Mouse (Mus musculus) forebrain, embryonic 16.5 days (tissue): ENCODE measurements at regions not wholly inside any gene's neighbourhood (a gene's known extent, or its start where the extent isn't known, plus 50 kb on each side); places are given as distances from the start of the nearest gene placed in this dataset.
A peak's percentile ranks its signal among the peaks of the same experiment; 100 is the strongest.

Source experiments
- ATAC-seq: fragments of 200-750 bp; cut with Nextera tagmentation; 2 replicates; pipeline ENCODE4 v1.8.0; 2017; ENCODE audit warnings: mild to moderate bottlenecking, moderate library complexity
- H3K27ac ChIP-seq: fragments of 300-500 bp; sonication (generic); 2 replicates; pipeline ENCODE4 v1.5.1; 2014; ENCODE audit warnings: low read length, control low read depth
- H3K27me3 ChIP-seq: fragments of 300-500 bp; sonication (generic); replicated peaks from 2 replicates; pipeline ENCODE4 v1.6.1; 2014; ENCODE audit warnings: low read length; ENCODE audit not compliant: control insufficient read depth, insufficient read depth
- H3K36me3 ChIP-seq: fragments of 300-500 bp; sonication (generic); 2 replicates; pipeline ENCODE4 v1.6.1; 2014; ENCODE audit not compliant: control insufficient read depth, insufficient read depth
- H3K4me1 ChIP-seq: fragments of 300-500 bp; sonication (generic); replicated peaks from 2 replicates; pipeline ENCODE4 v1.6.1; 2014; ENCODE audit warnings: low read length; ENCODE audit not compliant: control insufficient read depth, insufficient read depth
- H3K4me2 ChIP-seq: fragments of 300-500 bp; sonication (generic); 2 replicates; pipeline ENCODE4 v1.6.1; 2014; ENCODE audit warnings: mild to moderate bottlenecking, low read length, control low read depth
- H3K4me3 ChIP-seq: fragments of 300-500 bp; sonication (generic); replicated peaks from 2 replicates; pipeline ENCODE4 v1.5.1; 2014; ENCODE audit warnings: mild to moderate bottlenecking, low read length, control low read depth
- H3K9ac ChIP-seq: fragments of 300-500 bp; sonication (generic); replicated peaks from 2 replicates; pipeline ENCODE4 v1.6.1; 2014; ENCODE audit warnings: low read depth, low read length, control low read depth
- H3K9me3 ChIP-seq: fragments of 300-500 bp; sonication (generic); 2 replicates; pipeline ENCODE4 v1.6.1; 2016; ENCODE audit warnings: low read length; ENCODE audit not compliant: control insufficient read depth
- WGBS: fragments of 180-500 bp; shearing (Covaris S2); extraction: QIAGEN DNeasy Blood & Tissue Kit; methylation state at CpG from one replicate; pipeline ENCODE4 v1.1.7; 2014; 5-methylcytosine and 5-hydroxymethylcytosine counted together

DNA sequence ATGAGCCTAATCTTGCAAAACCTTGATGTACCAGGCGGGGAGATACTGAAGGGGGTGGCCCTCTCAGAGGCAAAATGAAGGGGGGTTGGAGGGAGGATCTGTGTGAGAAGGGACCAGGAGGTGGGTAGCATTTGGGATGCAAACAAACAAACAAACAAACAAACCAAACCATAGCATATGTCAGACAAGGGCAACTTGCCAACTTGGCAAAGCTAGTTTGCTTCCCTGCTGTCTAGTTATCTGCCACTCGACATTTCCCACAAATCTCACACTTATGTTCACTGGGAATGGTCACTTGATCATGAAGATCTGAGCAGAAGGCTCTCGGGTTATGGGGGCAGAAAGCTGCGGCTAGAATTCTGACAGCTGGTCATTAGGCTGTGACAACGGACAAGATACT is 65.9 kb upstream of the Bod1l start:
- peaks cover 3% of the 10 kb centered on the region; the same call in 1 of the 2 replicates for H3K4me1 ChIP-seq
- H3K27ac ChIP-seq = no peak overlapping the region
- WGBS = 62% methylated on average over 5 of the region's 5 CpGs
- H3K27me3 ChIP-seq = no peaks in the 10 kb centered on the region
- H3K4me2 ChIP-seq = no peak overlapping the region
- H3K9me3 ChIP-seq = no peaks in the 10 kb centered on the region
- H3K4me3 ChIP-seq = no peak overlapping the region
- H3K36me3 ChIP-seq = no peaks in the 10 kb centered on the region
- peak; percentile 62 for ATAC-seq
- H3K9ac ChIP-seq = no peak overlapping the region

DNA sequence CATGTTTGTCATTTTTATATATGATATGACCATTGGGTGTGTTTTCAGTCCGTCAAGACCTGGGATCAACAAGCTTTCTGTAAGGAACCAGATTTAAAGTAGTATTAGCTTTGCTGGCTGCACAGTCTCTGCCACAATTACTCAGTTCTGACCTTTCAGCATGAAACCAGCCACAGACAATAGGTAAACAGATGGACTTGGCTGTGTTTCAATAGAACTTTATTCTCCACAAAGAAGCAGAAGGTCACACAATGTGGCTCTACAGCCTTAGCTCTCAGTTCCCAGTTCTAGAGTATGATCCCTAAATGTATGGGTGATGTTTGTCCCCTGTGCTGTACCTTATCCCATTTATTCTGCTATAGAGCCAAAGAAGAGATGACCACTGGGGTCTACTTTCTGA is 63.6 kb upstream of the Bod1l start:
- Histone ChIP-seq H3K4me3 (no peak overlapping the region), H3K36me3 (no peaks in the 10 kb centered on the region), H3K27ac (no peak overlapping the region), H3K9ac (no peak overlapping the region), H3K27me3 (no peaks in the 10 kb centered on the region), H3K4me1 (peaks cover 3% of the 10 kb centered on the region; the same call in 1 of the 2 replicates), H3K4me2 (no peak overlapping the region), H3K9me3 (no peaks in the 10 kb centered on the region)
- 75% methylated on average over 1 of the region's 1 CpGs for WGBS
- ATAC-seq = no peak

DNA sequence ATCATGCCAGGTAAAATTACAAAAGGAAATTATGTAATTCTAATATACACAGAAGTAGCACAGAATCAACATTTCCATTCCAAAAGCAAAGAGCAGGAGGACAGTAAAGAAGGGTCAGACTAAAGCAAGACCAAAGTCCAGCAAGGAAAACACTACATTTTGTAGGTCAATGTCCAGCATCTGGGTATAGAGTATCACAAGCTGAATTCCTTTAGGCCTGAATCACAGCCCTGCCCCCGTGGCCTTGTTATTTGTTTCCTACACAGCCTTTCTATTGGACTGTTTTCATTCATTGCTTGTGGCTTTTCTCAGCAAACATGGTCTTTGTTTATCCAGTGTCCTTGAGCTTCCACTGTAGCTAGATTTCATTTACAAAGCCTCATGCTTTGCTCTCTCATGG is 60.4 kb upstream of the Bod1l start:
- no peak overlapping the region for H3K4me3 ChIP-seq
- H3K27ac ChIP-seq = no peak overlapping the region
- no peaks in the 10 kb centered on the region for H3K36me3 ChIP-seq
- H3K4me1 ChIP-seq = no peaks in the 10 kb centered on the region
- no peak for ATAC-seq
- H3K4me2 ChIP-seq = no peak overlapping the region
- H3K27me3 ChIP-seq = no peaks in the 10 kb centered on the region
- H3K9ac ChIP-seq = no peak overlapping the region
- WGBS = 40% methylated on average over 1 of the region's 1 CpGs
- no peaks in the 10 kb centered on the region for H3K9me3 ChIP-seq

DNA sequence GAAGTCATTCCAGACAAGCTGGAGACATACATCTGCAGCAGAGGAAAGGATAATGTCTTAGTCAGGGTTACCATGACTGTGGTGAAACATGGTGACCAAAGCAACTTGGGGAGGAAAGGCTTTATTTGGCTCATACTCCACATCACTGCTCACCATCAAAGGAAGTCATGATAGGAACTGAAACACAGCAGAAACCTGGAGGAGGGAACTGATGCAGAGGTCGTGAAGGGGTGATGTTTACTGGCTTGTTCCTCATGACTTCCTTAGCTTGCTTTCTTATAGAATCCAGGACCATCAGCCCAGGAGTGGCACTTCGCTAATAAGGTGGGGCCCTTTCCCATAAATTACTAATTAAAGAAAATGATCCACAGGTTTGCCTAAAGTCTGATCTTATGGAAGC is 55.1 kb upstream of the Bod1l start:
- H3K27me3 ChIP-seq = no peaks in the 10 kb centered on the region
- no peak overlapping the region for H3K4me3 ChIP-seq
- no peak overlapping the region for H3K4me2 ChIP-seq
- no peaks in the 10 kb centered on the region for H3K9me3 ChIP-seq
- 75% methylated on average over 2 of the region's 2 CpGs for WGBS
- no peaks in the 10 kb centered on the region for H3K36me3 ChIP-seq
- no peak overlapping the region for H3K9ac ChIP-seq
- ATAC-seq = no peak
- no peak overlapping the region for H3K27ac ChIP-seq
- no peaks in the 10 kb centered on the region for H3K4me1 ChIP-seq

DNA sequence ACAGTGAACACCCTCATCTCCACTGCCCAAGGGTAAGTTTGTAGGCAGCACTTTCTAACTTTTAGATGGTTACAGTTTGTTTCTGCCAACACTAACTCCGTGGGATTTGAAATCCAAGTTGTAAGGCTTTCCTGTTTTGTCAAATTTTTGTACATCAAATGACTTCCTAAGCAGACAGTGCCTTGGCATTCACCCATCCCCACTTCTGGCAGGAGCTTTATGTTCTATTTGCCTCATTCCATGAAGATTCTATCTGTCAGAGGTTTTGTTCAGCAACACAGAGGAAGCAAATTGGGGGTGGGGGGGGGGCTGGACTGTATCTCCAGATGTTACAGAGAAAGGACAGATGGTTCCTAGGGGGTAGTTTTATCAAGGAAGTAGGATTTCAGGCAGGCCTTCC is 54.6 kb upstream of the Bod1l start:
- 65% methylated on average over 1 of the region's 1 CpGs for WGBS
- H3K4me3 ChIP-seq = no peak overlapping the region
- H3K4me1 ChIP-seq = no peaks in the 10 kb centered on the region
- no peak for ATAC-seq
- H3K27me3 ChIP-seq = no peaks in the 10 kb centered on the region
- H3K27ac ChIP-seq = no peak overlapping the region
- no peak overlapping the region for H3K9ac ChIP-seq
- H3K9me3 ChIP-seq = no peaks in the 10 kb centered on the region
- no peaks in the 10 kb centered on the region for H3K36me3 ChIP-seq
- H3K4me2 ChIP-seq = no peak overlapping the region
